Mouse (Mus musculus) left cerebral cortex, postnatal 4 days (tissue): ENCODE results near the gene Tmco3. TPM values are rescaled to one million over a fixed set of nuclear protein-coding genes. Genes with fewer than 3 reads are reported as not detected.

Source experiments
- DNase-seq: peaks from one replicate; pipeline ENCODE4 v3.0.0-alpha.2; 2022
- intact Hi-C: fragments of 180-260 bp; cut with DNase I; formaldehyde crosslinking; loops from one replicate; pipeline ENCODE4 v1.15.1; 2025
- total RNA-seq, 2 experiments: library from RNA; stranded (reverse); gene quantifications; 2 replicates each; pipeline ENCODE4 v1.2.3; 2021

The Tmco3 gene
- total RNA-seq: 10 to 100 TPM; 38.4 to 42.9 TPM

DNA sequence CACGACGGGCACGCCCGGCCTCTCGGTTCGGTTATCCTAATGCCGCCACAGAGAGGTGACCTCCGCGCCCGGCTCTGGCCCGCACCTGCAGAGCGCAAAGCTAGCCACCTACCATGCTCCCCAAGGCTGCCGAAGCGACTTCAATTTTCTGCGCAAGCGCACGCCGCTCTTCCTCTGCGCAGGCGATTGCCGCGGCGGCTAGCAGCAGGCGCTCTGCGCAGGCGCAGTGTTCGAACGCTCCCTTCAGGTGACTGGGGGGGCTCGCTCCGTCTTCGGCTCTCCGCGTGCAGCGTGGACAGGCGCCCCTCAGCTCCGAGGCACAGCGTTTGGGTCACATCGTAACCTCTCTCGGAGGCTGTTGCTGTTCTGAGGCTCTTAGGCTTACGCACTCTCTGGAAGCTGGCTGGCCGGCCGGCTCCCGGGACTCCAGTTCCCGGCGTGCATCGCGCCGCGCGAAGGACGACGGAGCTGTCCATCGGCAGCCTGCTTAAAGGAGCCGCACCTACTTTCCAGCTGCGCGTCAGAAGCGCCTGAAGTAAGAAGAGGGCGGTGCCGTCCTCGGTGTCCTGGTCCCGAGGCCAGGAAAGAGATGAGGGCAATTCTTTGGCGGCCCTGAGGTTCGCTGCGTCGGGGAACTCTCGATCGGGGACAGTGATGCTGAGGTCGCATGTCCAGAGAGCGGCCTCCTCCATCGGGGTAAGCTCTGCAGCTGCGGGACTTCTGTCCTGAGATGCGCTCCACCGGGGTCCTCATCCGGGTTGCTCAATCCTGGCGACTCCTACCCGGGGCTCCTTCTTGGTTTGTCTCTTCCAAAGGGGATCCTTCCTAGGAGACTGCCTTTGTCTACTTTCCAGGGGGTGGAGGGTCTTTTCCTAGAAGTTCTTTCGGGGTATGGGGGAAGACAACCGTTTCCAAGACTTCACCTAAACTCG is at the start of gene Tmco3, which contains the start of gene Dcun1d2:
Gene Tmco3, plus strand, starts transcription at position 499 of the 932 bp plus-strand sequence.
Gene Dcun1d2, minus strand, starts transcription at position 440 of the 932 bp plus-strand sequence.
- peak; percentile 97 for DNase-seq
- intact Hi-C loops: no loop called here

DNA sequence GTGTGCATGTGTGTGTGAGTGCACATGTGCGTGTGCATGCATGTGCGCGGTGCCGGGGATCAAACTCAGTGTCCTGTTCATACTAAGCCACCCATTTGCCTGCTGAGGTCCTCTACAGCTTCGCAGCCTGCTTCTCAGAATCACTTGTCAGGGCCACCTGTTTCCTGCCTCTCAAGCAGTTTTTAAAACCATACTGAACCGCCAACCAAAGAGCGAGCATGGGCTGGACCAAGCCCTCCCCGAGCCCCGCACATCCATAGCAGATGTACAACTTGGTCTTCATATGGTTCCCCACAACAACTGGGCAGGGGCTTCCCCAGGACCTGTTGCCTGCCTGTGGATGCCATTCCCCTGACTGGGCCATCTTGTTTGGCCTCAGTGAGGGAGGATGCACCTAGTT is 47.9 kb upstream of the Tmco3 start:
- intact Hi-C loops: no loop called here
- DNase-seq: no peak

GRCm38 (mm10) chr8:13240691-13241090 is 47.3 kb upstream of the Tmco3 start:
- no peak for DNase-seq
- intact Hi-C loops: no loop called here

- intact Hi-C loops: no loop called here
- no peak for DNase-seq
Observed at GRCm38 (mm10) chr8:13242985-13243870, 44.8 kb upstream of the Tmco3 start.

DNA sequence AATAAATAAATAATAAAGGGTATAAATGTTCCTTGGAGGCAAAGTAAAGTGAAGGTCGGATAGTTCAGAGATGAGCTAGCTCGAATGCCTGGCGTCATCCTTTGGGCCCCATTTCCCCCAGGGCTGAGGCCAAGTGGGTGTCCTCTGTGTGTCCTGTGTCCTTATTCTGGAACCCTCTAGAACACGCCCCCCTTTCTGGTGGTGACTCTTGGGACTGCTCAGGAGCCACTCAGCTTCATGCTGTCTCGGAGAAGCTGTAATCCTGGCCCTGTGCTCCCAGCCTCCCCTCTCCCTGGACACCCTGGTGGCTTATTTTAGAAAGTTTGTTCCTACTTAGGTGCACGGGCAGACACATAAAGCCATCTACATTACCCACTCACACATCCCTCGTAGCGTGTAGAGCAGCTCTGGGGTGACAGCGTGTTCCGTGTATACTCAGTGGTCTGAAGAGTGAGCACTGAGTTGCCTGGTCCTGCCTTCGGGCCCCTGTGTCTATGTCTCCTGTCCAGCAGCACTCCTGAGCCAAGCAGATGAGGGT is 43.6 kb upstream of the Tmco3 start:
- no peak for DNase-seq
- intact Hi-C loops: no loop called here

DNA sequence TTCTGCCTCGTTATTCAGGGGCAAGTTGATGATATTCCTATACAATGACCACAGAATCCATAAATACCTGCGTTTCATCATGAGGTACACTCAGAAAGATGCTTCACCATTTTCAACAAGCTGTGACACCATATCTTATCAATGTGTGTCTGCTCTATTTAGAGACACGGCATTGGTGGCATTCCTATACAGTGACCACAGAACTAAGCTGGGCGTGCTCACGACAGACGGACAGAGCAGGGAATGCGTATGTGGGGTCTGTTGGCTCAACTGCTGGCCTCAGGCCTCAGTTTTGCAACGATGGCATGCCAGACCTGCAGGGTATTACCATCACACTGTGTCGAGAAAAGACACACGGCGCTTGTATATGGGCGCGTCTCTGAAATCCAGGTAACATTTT is 35.2 kb upstream of the Tmco3 start:
- intact Hi-C loops: no loop called here
- DNase-seq: no peak

- intact Hi-C loops: no loop called here
Observed at GRCm38 (mm10) chr8:13253413-13253812, 34.6 kb upstream of the Tmco3 start.

DNA sequence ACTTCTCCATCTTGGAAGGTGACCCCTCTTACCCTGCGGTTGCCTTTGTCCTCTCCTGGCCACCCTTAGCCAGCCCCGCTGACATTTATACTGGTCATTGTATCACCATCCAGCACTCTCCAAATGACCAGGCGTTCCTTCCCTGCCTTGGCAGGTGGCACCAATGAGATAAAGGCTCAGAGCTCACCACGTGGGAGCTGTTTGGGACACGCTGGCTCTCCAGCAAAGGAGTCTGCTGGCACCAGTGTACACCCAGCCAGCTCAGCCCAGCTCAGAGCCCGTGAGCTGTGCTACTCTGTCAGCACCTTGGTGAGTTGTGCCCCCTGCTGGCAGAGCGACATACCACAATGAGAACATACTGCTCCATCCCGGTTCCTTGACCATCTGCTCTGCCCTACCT is 34.0 kb upstream of the Tmco3 start, which contains the start of gene Adprhl1:
Gene Adprhl1, minus strand, starts transcription at position 144 of the 400 bp plus-strand sequence.
- intact Hi-C loops: no loop called here
- DNase-seq: peak; percentile 81

More at GRCm38 (mm10) chr8:13253413-13253812, 34.6 kb upstream of the Tmco3 start:
- no peak for DNase-seq

DNA sequence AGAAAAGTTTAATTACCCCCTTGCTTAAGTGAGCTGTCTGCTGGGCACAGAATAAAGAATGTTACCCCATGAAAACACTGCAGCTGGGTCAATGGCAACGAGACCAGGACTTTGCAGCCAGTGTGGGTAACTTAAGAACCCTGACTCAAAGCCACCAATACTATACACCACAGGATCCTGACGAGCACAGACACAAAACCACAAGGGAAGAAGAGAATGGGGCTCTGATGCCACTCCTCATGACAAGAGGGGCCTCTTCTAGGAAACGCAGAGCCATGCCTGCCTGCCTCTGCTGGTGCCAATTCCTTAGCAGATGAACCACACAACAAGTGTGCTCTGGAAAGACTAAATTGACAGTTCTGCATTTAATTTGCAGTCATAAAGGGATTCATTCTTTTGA is 24.6 kb upstream of the Tmco3 start:
- intact Hi-C loops: loop anchor here (10.0 kb wide), 1 partner anchor 129 kb away; no protein-coding TSS in a partner anchor
- no peak for DNase-seq

- DNase-seq: no peak
- intact Hi-C loops: loop anchor here (10.0 kb wide), 1 partner anchor 133 kb away; no protein-coding TSS in a partner anchor
Observed at GRCm38 (mm10) chr8:13267566-13267965, 20.4 kb upstream of the Tmco3 start.

- intact Hi-C loops: no loop called here
- no peak for DNase-seq
Observed at GRCm38 (mm10) chr8:13272834-13273233, 15.2 kb upstream of the Tmco3 start.

DNA sequence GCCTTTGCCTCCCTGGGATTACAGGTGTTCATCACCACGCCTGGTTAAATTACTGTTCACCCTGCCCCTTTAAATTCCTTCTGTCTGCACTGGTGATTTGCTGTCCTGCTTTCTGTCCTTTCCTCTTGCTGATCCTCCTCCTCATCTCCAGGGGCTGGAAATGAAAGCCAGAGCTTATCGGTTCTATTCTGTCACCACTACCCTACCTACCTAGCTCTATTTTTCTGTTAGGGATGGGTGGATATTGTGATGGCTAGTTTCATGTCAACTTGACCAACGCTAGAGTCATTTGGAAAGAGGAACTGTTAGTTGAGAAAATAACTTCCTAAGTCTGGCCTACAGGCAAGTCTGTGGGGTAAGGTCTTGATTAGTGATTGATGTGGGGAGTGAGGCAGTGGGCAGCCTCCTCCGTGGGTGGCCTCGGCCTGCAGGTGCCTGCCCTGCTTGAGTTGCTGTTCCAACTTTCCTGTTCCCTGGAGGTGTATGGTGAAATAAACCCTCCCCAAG is 11.0 kb upstream of the Tmco3 start:
- intact Hi-C loops: no loop called here

GRCm38 (mm10) chr8:13283200-13283599 is 4.8 kb upstream of the Tmco3 start:
- DNase-seq: no peak
- intact Hi-C loops: no loop called here

More for the DNA sequence above, 11.0 kb upstream of the Tmco3 start:
- no peak for DNase-seq

- intact Hi-C loops: no loop called here
- peak; percentile 78 for DNase-seq
Observed at GRCm38 (mm10) chr8:13287304-13287691, 692 bp upstream of the Tmco3 start.

- DNase-seq: no peak
- intact Hi-C loops: no loop called here
Observed at GRCm38 (mm10) chr8:13288646-13289045, 656 bp downstream of the Tmco3 start.

DNA sequence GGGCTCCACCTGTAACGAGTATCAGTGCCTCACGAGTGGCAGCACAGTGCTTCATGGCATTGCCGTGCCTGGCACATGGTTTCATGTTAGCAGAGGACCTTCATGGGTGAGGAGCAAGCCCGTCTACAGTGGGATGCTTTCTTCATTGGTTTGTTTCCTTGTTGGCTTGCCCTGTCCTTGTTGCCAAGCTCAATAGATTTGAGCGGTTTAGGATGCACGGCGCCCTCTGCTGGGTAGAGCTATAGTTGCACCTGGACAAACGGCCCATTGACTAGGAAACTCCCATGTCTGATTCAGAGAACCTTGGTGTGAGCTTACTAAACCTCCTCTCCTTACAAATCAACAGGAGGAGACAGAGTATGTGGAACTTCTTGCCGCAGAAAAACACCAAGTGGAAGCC is 4.4 kb downstream of the Tmco3 start:
- peak; percentile 76 for DNase-seq
- intact Hi-C loops: no loop called here

DNA sequence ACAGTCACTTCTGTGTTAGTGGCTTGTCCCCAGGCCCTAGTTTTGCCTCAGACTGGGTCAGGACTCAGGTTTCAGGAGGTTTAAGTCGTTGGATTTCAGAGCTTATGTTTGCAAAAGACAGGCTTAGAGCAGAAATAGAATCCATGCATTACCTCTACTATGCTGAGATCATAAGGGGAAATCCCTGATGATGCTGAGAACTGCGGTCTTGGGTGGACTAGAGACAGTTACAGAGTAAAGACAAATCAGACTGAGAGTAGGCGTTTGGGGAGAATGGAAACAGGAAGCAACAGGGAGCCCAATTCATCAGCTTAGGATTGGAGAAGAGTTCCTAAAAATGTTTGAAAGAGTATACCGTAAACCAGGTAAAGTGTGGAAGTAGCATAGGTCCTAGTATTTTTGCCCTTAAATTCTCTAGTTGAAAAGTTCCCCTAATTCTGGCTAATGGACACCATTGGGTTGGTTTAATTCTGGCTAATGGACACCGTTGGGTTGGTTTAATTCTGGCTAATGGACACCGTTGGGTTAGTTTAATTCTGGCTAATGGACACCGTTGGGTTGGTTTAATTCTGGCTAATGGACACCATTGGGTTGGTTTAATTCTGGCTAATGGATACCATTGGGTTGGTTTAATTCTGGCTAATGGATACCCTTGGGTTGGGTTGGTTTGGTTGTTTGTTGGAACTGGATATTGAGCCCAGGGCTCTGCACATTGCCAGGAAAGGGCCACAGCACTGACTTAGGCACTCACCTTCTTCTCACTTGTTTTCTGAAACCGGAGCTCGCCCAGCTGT is 5.9 kb downstream of the Tmco3 start:
- intact Hi-C loops: no loop called here
- no peak for DNase-seq

GRCm38 (mm10) chr8:13299571-13299970 is 11.6 kb downstream of the Tmco3 start:
- DNase-seq: no peak
- intact Hi-C loops: no loop called here

- intact Hi-C loops: no loop called here
Observed at GRCm38 (mm10) chr8:13301036-13301435, 13.0 kb downstream of the Tmco3 start.

DNA sequence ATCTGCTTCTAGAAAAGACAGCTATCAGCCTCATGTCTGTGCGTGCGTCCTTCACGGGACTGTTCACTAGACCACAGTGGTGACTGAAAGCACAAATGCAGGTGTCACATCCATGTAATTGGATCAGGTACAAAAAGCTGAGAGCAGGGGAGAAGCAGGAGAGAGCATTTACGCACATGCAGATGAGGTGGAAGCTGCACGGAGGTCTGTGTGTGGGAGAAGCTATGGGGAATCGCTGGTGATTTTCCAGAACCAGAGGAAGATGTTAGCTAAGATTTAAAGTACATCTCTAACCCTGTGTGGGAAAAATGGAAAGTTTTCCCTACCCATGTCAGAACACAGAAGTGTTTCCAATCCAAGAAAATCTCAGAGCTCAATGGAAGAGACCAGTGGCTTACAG is 17.5 kb downstream of the Tmco3 start:
- DNase-seq: no peak
- intact Hi-C loops: no loop called here

More at GRCm38 (mm10) chr8:13301036-13301435, 13.0 kb downstream of the Tmco3 start:
- DNase-seq: no peak
